Mouse (Mus musculus) liver (tissue): ENCODE measurements around the gene Nrip1.

ENCODE experiments used
- DNase-seq: peaks from one replicate; pipeline ENCODE4 v3.0.0-alpha.2; 2020; ENCODE audit warnings: mixed read lengths

The Nrip1 gene

DNA sequence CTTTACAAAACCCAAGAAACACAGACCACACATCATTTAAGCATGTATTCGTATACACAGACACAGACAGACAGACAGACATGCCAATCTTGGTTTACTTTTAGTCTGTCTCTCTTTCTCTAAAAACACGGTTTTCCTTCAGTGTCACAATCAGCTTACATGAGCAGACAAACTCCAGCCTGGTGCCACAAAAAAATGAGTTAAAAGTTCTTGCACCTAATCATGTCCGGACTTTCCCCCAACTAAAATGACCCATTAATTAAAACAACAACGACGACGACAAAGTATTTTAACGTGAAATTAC lies 2.1 kb downstream of the Nrip1 start:
- no peak for DNase-seq

GRCm38 (mm10) chr16:76370716-76371613 lies 2.7 kb downstream of the Nrip1 start:
- peak; percentile 35 for DNase-seq

- DNase-seq = peak; percentile 86
Measured at GRCm38 (mm10) chr16:76370041-76370715, 3.4 kb downstream of the Nrip1 start.

GRCm38 (mm10) chr16:76369236-76369635 lies 4.4 kb downstream of the Nrip1 start:
- no peak for DNase-seq

- no peak for DNase-seq
Measured at GRCm38 (mm10) chr16:76367261-76367908, 6.2 kb downstream of the Nrip1 start.

- peak; percentile 38 for DNase-seq
Measured at GRCm38 (mm10) chr16:76365790-76366406, 7.7 kb downstream of the Nrip1 start.

GRCm38 (mm10) chr16:76365237-76365636 lies 8.4 kb downstream of the Nrip1 start:
- no peak for DNase-seq

DNA sequence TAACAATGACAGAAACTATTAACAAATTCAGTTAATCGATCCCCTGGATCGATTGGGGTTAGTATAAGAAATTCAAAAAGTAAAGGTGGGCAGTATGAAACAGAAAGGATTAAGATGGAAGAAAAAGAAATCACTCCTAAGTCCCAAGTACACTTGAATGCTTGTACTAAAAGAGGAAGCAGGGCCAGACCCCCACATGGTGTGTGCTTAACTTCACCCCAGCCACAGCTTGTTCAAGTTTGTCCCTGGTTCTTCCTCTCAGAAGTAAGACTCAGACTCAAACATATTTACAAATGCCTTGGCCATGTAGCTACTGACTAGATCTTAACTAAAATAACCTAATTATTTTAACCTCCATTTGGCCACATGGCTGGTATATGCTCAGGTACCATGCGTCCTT lies 10.0 kb downstream of the Nrip1 start:
- no peak for DNase-seq

- no peak for DNase-seq
Measured at GRCm38 (mm10) chr16:76362982-76363381, 10.6 kb downstream of the Nrip1 start.

- no peak for DNase-seq
Measured at GRCm38 (mm10) chr16:76360441-76360840, 13.2 kb downstream of the Nrip1 start.

- no peak for DNase-seq
Measured at GRCm38 (mm10) chr16:76358757-76359156, 14.9 kb downstream of the Nrip1 start.

GRCm38 (mm10) chr16:76358128-76358748 lies 15.4 kb downstream of the Nrip1 start:
- DNase-seq = no peak

DNA sequence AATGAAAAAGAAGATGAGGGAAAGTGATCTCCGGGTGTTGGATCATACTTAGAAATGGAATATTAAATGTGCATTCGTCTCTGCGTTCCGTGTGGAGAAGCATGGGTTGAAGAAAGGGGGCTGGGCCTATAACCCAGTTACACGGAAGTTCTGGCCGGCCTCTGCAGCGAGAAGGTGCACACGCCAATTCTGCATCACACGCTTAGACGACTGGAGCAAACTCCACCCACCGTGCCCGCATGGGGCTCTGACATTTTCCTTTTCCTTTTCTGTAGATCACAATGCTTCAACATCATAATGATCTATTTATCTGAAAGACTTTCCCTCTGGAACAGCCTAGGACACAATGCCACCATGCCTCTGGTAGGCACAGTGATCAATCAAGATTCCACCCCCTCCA lies 16.5 kb downstream of the Nrip1 start:
- no peak for DNase-seq

GRCm38 (mm10) chr16:76355947-76356550 lies 17.6 kb downstream of the Nrip1 start:
- DNase-seq = no peak

DNA sequence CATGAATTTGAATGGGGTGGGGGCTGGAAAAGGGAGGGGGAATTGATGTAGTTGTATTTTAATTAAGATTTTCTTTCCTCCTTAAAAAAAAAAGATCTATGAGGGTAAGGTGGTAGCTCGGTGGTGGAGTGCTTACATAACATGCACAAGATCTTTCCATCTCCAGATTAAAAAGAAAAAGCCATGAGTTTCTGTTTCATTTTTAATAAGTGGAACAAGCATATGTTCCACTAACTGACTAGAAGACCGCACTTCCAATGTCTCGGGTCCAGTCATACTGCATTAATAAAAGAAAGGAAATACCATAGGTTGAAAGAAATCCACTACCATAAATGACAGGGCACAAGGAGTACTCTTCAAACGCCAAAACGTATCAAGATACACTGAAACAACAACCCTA lies 18.4 kb downstream of the Nrip1 start:
- no peak for DNase-seq

DNA sequence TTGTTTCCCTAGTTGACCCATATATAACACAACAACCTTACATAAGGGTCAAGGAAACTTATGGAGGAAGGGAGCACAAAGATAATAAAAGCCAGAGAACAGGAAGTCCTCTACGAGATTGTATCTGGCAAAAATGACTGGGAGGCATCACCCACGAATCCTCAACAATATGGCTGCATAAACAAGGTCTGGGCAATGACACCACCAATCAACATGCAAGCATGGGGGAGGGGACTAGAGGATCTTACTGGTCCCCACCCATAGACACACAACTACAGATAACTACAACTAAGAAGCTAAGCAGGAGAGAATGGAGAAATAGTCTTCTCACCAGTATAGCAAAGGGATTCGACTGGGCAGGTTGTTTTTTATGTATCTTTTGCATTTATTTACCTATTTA lies 18.8 kb downstream of the Nrip1 start:
- DNase-seq = peak; percentile 62

- DNase-seq = no peak
Measured at GRCm38 (mm10) chr16:76354289-76354688, 19.3 kb downstream of the Nrip1 start.

DNA sequence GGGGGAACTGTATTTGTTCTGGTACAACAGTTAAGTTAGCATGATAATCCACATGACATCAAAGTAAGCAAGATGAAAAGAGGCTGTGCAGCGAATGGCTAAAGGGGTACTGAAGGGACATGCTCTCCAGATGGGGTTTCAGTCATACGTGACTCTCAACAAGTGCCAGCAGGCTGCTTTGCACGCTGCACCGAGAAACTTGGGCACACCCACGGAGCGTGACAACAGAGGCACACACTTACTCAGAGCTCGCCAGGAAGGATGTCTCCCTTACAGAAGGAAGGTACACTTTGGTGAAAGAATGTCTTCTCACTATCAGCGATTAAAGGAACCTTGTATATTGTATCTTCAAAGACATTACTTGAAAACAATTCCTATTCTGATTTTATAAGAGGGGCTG lies 22.7 kb downstream of the Nrip1 start:
- DNase-seq = no peak

- DNase-seq = no peak
Measured at GRCm38 (mm10) chr16:76349053-76349452, 24.6 kb downstream of the Nrip1 start.

- no peak for DNase-seq
Measured at GRCm38 (mm10) chr16:76347719-76348421, 25.8 kb downstream of the Nrip1 start.

GRCm38 (mm10) chr16:76346371-76346770 lies 27.3 kb downstream of the Nrip1 start:
- DNase-seq = no peak
